Mouse (Mus musculus) neutrophil, adult 5-6 weeks (primary cell): ENCODE data around the gene Mast1. TPM values are rescaled to one million over a fixed set of nuclear protein-coding genes. Genes with fewer than 3 reads are reported as not detected.
A peak's percentile ranks its signal among the peaks of the same experiment; 100 is the strongest.

Source experiments
- ATAC-seq: fragments of 151-379, 151-347 bp; 2 replicates; pipeline ENCODE4 v1.8.0; 2017; ENCODE audit warnings: mild to moderate bottlenecking, moderate TSS enrichment; ENCODE audit not compliant: insufficient number of reproducible peaks, poor library complexity, low FRiP score, severe bottlenecking; ENCODE audit errors: extremely low read depth
- total RNA-seq: library from RNA; stranded (forward); fragments of 200-1000 nt; gene quantifications from 2 replicates; pipeline ENCODE4 v1.2.3, GENCODE M21; 2017

Mast1 gene
- 0.12 and 0.23 TPM in 2 replicates for total RNA-seq

DNA sequence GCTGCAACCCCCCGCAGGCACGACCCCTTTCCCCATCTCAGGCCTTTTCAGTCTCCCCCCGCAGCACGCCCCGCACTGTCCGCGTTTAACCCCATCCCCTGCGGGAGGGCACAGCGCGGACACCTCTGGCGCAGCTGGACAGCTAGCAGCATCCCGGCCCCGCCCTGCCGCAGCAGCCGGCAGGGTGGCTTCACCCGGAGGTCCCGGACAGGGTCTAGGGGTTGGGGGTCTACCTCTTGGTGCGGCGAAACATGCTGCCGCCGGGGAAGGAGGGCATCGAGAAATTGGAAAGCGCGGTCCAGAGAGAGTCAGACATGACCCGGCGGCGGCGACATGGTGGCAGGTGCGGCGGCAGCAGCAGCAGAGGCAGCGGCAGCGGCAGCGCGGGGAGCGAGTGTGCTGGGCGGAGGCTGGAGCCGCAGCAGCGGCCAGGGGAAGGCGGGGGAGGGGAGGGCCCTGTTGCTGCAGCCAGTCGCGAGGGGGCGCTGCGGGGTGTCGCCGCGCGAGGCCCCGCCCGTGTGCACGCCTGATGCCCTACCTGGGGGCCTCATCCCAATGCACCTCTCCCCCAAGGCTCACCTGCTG, at the start of gene Mast1:
Gene Mast1, minus strand, starts transcription at position 398 of the 585 bp plus-strand sequence.
- ATAC-seq, result peak; percentile 31

DNA sequence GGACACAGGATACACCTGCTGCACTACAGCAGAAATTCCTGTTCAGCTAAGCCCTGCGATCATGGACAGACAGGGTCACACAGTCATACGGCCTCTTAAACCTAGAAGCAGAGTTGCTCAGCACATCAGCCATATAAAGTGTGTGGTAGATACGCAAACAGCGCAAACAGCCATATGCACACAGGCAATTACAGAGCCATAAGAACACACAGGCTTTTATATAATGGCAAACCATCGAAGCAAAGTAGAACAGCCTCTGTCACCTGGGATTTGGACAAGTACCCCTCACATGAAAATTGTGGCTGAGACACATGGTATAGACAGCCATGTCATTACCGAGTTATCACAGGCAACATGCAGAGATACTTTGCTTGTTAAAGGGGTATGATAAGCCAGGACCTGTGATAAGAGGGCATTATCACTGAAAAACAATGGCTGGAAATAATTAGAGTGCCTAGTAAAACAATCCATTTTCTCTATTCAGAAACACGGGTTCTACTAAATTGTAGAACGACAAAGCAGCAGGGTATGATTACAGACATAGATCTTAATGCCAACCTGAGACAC, 49.3 kb upstream of the Mast1 start:
- ATAC-seq, result no peak

DNA sequence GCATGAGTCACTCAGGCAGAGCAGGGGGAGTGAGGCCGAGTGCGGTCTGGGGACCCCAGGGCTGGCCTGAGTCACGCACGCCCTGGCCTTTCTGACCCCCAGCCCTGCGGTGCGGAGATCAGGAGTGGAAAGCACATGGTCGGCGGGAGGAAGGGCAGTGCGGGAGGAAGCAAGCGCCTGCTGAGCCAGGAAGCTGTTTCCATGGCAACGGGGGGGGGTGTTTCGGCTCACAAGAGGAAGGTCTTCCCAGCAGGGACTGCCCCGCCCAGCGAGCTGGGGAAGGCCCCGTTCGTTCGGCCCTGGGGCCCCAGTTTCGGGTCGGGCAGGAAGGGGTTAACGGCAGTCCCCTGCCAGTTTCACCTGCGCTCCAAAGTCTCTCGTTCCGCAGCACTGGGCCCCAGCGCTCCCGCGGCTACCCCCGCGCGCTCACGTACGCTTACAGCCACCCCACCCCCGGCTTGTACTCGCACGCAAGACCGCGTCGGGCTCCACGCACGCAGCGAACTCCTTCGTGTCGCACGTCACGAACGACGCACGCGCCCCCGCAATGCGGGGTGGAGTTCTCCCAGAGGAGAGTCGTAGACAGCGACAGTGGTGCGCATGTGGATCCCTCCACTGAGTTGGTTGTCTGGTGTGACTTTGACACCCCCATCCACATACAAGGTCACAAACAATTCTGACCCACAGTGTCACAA, 48.7 kb upstream of the Mast1 start:
- ATAC-seq, result peak; percentile 55

DNA sequence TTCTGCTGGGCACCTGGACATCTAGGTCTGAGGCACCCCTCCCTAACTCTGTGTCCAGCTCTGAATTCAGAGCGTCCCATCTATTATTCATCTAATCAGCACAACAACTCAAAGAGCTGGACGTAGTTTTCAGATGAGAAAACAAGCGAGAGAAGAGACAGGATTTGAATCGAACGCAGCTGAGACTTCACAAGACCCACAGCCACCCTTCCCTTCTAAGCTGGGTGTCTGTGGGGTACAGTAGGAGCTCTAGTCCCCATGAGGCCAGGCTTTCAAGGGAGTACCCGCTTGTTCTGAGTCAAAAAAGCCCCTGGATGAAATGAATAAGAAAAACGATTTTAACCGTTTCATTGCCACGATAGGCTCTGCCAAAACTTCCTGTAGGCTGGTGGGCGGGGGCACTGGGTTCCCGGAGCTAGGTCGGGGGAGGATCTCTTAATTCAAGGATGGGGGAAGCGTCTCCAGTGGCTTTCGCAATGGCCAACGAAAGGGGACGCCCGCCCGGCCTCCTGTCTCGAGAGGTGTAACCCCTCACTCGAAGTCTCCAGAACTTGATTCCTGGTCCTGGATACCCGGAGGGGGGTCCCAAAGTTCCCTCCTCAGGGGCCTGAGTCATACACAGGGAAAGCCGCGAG, 48.0 kb upstream of the Mast1 start:
- ATAC-seq, result no peak

DNA sequence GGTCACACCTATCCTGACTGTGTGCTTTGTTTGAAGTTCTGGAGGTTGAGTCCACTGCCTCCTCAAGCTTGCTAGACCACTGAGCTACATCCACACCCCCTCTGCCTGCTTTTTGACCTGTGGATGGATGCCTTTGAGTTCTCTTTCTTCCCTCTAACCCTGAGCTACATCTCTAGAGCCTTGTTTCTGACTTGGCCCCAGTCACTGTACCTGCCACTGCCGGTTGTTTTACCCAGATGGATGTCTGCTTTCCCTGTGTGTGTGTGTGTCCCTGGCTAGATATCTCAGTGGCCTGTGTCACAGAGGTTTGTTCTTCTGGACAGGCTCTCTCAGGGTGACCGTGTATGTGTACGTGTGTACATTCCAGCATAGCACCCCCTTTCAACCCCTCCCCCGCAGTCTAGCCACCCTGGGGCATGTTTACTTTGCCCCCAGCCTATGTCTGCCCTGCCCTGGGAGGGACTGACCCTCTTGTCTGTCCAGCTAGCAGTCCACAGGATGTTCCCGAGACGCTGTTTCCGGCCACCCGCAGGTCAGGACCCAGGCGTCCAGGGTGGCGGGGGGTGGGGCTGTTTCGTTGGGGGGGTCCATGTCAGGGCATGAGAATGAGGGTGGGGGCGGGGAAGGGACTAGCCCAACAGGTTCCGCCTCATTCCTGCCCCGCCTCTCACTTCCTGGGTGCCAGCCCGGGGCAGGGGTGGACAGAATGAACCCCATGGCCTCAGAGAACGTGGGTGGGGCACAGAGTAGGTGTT, 47.3 kb upstream of the Mast1 start:
- ATAC-seq, result no peak

DNA sequence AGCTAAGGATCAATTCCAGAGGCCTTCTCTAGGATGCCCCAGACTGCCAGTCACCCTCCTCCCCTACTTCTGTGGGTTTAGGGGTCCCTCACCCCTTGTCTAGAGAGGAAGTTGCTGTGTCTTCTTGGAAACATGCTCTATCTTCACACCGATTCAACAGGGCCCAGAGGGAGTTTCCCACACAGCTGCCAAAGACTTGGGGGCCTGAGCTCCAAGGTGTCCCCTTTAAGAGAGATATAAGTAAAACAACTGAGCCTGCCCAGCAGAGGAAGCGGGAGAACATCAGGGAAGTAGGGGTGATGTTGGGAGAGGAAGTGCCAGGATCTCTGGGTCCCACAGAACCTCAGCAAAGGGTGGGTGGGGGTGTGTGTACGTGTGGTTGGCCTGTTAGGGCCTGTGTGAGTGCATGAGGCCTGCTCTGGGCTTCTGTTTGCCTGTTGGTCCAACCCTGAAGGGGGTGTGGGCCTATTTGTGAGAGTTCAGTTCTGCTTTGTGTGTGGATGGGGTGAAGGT, 45.4 kb upstream of the Mast1 start:
- ATAC-seq, result no peak

DNA sequence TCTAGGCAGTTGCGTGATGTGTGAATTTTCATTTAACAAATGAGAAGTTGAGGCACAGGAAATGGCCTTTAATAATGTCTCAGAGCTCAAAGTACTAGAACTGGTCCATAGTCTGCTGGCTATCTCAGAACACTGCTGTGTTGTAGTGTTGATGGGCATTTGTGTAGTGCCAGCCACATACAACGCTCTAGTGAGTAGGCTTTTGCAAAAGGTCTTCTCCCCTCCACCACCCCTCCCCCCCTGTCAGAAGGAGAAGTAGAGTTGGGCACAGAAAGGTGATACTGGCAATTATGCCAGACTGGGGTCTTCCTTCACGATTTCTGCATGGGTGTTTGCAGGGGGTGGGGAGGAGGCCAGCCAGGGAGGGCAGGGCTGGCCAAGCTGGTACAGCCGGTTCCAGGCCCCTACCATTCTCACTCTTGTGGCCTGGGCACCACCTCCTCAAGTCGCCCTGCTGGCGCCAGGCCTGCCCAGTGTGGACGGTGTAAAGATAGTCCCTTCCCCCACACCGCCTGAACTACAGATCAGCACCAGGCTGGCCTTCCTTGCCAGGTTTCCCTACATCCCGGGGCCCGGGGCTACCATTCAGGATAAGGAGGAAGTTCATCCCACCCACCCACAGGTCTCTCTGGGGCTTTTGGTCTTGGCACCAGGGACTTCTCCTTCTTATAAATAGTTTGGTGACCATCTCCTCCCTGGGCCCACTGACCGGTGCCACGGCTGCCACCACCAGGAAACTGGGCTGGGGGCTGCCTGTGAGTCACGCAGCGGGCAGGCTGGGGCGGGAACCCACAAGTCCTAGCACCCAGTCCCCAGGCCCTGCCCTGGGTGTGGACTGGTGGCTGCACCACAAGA, 44.7 kb upstream of the Mast1 start:
- ATAC-seq, result no peak

DNA sequence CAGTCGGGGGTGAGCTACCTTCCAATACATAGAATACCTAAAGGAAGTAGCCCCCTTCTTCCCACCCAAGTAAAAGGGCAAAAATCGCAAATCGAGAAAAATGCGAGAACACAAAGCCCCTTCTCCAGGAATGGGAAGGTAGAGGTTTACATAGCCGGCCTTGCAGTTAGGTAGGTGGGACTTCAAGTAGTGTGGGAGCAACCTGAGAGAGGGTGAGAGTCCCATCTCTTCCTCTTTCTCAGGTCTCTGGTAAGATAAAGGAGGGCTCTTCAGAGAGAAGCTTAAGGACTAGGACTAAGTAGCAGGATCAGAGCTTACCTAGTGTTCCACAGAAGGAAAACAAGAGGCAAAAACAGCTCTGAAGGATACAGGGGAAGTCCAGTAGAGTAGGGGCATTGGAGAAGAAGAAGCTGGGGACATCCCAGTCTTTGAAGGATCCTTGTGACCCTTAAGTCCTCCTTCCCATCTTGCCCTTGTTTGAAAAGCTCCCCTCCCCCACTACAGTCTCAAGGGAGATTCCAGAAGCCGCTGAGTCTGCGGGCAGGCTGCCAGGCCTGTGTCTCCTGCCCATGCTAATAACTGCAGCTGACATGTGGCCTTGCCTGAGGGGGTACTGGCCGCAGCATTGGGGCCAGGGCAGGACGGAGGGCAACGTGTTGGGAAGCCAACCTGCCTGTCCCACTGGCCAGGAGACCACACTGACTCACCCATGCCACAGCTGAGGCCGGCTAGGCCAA, 43.6 kb upstream of the Mast1 start:
- no peak for ATAC-seq

DNA sequence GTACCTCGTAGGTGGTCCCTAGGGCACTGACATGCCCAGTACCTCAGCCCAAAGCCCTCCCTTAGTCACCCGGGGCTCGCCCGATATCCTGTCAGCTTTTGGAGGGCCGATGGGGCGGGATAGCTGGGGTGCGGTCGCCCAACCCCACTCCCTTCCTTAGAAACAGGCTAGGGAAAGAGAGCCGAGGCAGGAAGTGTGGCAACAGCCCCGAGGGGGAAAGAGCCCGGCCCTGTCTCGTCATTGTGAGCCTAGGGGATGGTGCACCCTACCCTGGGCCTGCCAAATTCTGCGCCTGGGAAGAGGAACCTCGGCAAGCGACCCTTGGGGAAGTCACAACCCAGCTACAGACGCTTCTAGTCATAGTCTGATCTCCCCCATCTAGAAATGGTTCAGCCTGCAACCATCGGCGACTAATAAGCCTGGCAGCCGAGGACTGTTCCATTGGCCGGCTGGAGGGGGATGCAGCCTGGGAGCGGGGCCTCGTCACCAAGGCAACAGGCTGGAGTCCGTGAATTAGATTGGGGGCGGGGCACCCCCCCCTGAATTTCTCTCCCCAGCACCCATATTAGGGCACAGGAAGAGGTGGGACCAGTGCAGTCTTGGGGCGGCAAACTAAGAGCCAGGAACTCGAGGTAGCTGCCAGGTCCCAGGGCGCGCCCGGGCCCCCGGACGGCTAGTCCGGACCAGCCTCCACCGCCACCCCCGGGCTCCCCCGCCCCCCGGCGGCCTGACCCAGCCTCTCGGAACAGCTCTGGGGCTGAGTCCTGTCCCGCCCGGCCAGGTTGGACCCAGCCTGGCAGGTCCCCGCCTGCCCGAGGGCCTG, 42.7 kb upstream of the Mast1 start:
- peak; percentile 42 for ATAC-seq

DNA sequence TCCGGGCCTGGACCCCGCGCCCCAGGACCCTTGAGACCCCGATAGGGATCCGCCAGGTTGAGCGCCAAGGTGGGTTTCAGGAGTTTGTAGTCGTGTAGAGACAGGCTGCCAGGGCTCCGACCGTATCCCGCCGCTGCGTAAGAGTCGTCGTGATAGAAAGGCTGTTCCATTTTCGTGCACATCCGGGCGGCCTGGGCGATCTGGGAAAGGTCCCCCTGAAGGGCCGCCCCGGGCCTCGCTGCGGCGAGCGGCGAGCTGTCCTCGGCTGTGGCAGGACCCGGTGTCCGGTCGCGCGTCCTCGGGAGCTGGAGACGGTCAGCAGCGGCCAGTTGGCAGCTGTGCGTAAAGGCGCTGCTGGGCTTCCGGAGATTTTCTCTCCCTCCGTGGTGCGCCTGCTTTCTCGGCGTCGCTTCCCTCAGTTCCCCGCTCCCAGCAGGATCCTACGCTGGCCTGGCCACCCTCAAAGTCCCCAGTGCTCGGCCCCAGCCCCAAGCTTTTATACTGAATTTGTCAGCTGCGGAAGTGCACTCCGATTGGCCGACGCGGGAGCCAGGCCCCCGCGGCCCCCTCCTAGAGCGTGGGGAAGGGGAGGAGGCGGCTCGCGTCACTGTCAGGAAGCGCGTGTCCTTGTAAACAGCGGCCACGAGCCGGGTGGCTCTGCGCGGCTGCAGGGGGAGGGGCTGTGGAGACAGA, 41.2 kb upstream of the Mast1 start, which contains the start of gene Junb:
Gene Junb, minus strand, starts transcription at position 471 of the 693 bp plus-strand sequence.
- peak; percentile 37 for ATAC-seq

DNA sequence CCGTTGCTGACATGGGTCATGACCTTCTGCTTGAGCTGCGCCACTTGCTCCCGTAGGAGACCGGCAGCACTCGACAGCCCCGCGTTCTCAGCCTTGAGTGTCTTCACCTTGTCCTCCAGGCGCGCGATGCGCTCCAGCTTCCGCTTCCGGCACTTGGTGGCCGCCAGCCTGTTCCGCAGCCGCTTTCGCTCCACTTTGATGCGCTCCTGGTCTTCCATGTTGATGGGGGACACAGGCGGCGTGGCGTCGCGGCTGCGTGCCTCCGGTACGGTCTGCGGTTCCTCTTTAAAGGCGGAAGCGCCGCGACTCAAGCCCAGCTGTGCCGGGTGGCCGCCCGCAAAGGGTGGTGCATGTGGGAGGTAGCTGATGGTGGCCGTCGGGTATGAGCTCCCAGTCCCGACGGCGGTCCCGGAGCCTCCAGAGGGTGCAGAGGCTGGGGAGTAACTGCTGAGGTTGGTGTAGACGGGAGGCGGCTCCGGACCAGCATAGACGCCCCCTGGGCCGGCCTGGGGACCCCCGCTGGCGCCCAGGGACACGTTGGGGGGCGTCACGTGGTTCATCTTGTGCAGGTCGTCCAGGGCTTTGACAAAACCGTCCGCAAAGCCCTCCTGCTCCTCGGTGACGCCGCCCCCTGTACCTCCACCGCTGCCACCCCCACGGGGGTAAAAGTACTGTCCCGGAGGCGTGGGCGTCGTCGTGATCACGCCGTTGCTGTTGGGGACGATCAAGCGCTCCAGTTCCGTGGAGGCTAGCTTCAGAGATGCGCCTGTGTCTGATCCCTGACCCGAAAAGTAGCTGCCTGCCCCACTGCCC, 40.5 kb upstream of the Mast1 start:
- 0 out of 2 replicates have a peak, but pooled peaks have one; percentile 0 for ATAC-seq

DNA sequence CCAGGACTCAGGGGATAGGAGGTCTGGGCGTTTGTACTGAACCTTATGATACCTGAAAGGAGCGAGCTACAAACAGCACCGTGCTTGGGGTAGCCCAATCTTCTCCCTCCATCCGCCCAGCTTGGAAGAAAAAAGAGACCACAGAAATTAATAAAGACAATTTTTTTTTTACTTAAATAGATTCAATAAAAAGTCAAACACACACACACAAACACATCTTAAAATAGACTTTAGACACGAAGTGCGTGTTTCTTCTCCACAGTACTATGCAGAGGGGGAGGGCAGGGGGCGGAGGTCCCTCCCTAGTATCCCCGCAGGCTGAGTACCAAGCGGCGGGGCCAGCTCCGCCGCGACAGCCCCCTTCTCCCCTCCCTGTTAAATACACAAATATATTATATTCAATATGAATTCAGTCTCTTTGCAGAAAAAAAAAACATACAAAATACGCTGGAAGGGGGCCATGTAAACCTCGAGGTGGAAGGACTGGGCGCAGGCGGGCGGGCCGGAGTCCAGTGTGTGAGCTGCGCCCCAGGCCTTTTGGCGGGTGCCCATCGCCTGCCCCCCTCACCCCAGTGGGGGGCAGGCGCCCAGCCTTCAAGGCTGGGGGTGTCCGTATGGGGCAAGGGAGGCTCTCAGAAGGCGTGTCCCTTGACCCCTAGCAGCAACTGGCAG, 39.7 kb upstream of the Mast1 start:
- ATAC-seq, result no peak

DNA sequence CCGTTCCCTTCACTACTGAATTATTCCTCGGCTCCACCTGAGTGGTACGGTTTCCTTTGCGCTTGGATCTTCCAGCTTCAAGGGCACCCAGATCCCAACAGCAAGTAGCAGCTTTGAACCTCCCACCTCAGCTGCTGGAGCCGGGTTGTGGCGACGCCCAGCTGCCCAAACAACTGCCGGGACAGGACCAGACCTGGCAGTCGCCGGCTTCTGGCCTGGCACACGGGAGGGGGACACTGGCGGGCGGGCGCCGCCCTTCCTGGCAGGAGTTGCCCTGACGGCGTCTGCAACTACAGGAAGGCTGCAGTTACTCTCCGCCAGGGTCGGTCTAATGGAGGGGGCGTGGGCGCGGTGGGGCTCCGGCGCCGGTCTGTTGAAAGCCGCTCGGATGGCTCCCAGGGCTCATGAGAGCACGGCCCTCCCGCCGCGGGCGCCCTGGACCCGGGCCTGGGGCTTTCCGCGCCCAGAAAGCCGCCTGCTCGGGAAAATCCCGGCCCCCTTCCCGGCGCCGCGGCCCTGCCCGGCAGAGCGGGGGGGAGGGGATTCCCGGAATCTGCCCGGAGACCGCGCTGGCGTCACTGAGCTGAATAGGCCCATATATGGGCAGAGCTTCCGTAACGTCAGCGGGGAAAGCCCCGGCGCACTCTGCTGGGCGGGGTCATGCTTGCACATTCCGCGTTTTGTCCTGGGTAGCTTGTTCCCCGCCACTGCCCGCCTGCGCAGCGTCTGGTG, 39.0 kb upstream of the Mast1 start:
- peak; percentile 18; the same call in 1 of the 2 replicates for ATAC-seq

DNA sequence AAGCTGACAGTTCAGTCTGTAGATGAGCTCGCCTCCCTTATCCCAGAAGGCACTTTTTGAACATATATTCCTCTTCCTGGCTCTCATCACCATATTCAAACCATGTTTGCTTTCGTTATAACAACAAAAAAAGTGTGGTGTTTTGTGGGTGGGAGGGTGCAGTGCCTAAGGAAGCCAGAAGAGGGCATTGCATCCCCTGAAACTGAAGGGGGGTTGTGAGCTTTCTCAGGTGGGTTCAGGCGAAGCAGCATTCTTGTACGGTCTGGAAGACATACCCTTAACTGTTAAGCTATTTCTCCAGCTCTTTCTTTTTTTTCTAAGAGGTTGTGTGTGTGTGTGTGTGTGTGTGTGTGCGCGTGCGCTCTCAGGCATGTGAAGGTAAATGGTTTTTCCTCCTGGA, 38.3 kb upstream of the Mast1 start:
- 0 out of 2 replicates have a peak, but pooled peaks have one; percentile 2 for ATAC-seq
